ENCODE assay signal across 26 mouse cellular contexts in genomic region chr7:65681166-65681565, GRCm38 (mm10). TPM values are rescaled to one million over a fixed set of nuclear protein-coding genes. Genes with fewer than 3 reads are reported as not detected.
A peak's percentile ranks its signal among the peaks of the same experiment; 100 is the strongest.
DNase-seq lines count a peak whose midpoint lies in the region; ATAC-seq and TF ChIP-seq lines count a peak whose summit lies in the region.
"Had no signal": no experiment of that assay in that cellular context is flagged by ENCODE, and none has a peak within 500 bp of the region (broad histone marks: within the 10 kb centered on the region; RNA-seq: fewer than 3 reads in every experiment).

No protein-coding gene starts in this region.

- H3K9me3 ChIP-seq in lung, postnatal 0 days (ENCODE audit: low read length) = no peaks in the 10 kb centered on the region
- no peaks in the 10 kb centered on the region for H3K9me3 ChIP-seq in forebrain, embryonic 13.5 days (replicated peaks)
- H3K9me3 ChIP-seq: embryonic facial prominence, embryonic 13.5 days; embryonic facial prominence, embryonic 15.5 days; G1E had no signal

- DNase-seq in frontal cortex, postnatal 25 days (ENCODE audit: low spot score in 2 of 2) = no peak
- DNase-seq in lung, postnatal 0 days (ENCODE audit: low spot score) = peak; percentile 46
- DNase-seq in lung, postnatal 25 days (ENCODE audit: low spot score) = no peak
- DNase-seq in NIH3T3 (ENCODE audit: low read depth) = peak; percentile 55
- peak; percentile 49 for DNase-seq in fibroblast of lung, adult 2 months (ENCODE audit: low read depth)
- no peak for DNase-seq in urinary bladder, postnatal 10 days (ENCODE audit: low spot score)
- DNase-seq: adrenal gland, adult 2 months; adrenal gland, postnatal 10 days; B cell, adult 2 months; cerebellum, adult 11 months; cerebellum, adult 18-20 months; cerebellum, adult 8-10 months; cerebellum, adult 9-11 months; cerebellum, postnatal 14 days; cerebellum, postnatal 36 days; embryo, embryonic 11 days had no signal

- H3K4me1 ChIP-seq in lung, postnatal 0 days (ENCODE audit: insufficient read depth, low read depth, low read length) = no peaks in the 10 kb centered on the region
- no peaks in the 10 kb centered on the region for H3K4me1 ChIP-seq in forebrain, embryonic 13.5 days
- H3K4me1 ChIP-seq: embryonic facial prominence, embryonic 13.5 days; embryonic facial prominence, embryonic 15.5 days had no signal

- no peaks in the 10 kb centered on the region for H3K36me3 ChIP-seq in lung, postnatal 0 days (ENCODE audit: insufficient read depth, low read length)
- H3K36me3 ChIP-seq in forebrain, embryonic 13.5 days (ENCODE audit: poor library complexity, severe bottlenecking) = peaks cover 13% of the 10 kb centered on the region; the same call in 1 of the 2 replicates

- H3K27ac ChIP-seq in lung, postnatal 0 days (ENCODE audit: low read length) = no peak overlapping the region
- H3K27ac ChIP-seq in forebrain, embryonic 13.5 days = no peak overlapping the region
- H3K27ac ChIP-seq: embryonic facial prominence, embryonic 13.5 days; embryonic facial prominence, embryonic 15.5 days had no signal

- WGBS in lung, postnatal 0 days = 41% methylated on average over 5 of the region's 5 CpGs
- 80% methylated on average over 5 of the region's 5 CpGs for WGBS in forebrain, embryonic 13.5 days

- no peak for TF ChIP-seq EP300 in lung, postnatal 0 days (IDR thresholded peaks at IDR 0.05)

- H3K27me3 ChIP-seq in lung, postnatal 0 days (replicated peaks; ENCODE audit: insufficient read depth, low read length) = no peaks in the 10 kb centered on the region
- H3K27me3 ChIP-seq in forebrain, embryonic 13.5 days = no peaks in the 10 kb centered on the region
- H3K27me3 ChIP-seq: CH12.LX; embryonic facial prominence, embryonic 13.5 days; embryonic facial prominence, embryonic 15.5 days had no signal

- ATAC-seq in frontal cortex, adult (ENCODE audit: low TSS enrichment) = peak; percentile 55; the same call in 1 of the 2 replicates
- ATAC-seq in lung, postnatal 0 days = no peak
- no peak for ATAC-seq in forebrain, embryonic 13.5 days
- ATAC-seq: CD4-positive, CD25-positive, alpha-beta regulatory T cell, adult 4 months; forebrain, embryonic 14.5 days; forebrain, embryonic 16.5 days had no signal

- H3K9ac ChIP-seq in lung, postnatal 0 days (replicated peaks; ENCODE audit: low read depth) = no peak overlapping the region
- no peak overlapping the region for H3K9ac ChIP-seq in forebrain, embryonic 13.5 days
- H3K9ac ChIP-seq: embryonic facial prominence, embryonic 13.5 days; embryonic facial prominence, embryonic 15.5 days had no signal

- H3K4me2 ChIP-seq in lung, postnatal 0 days (replicated peaks; ENCODE audit: low read depth, low read length) = no peak overlapping the region
- H3K4me2 ChIP-seq in forebrain, embryonic 13.5 days = no peak overlapping the region
- H3K4me2 ChIP-seq: embryonic facial prominence, embryonic 13.5 days; embryonic facial prominence, embryonic 15.5 days had no signal

- no peak overlapping the region for H3K4me3 ChIP-seq in lung, postnatal 0 days (ENCODE audit: low read depth, low read length)
- H3K4me3 ChIP-seq in forebrain, embryonic 13.5 days = no peak overlapping the region
- H3K4me3 ChIP-seq: embryonic facial prominence, embryonic 13.5 days; embryonic facial prominence, embryonic 15.5 days; erythroblast, embryonic 14.5 days had no signal

- no peak for TF ChIP-seq CTCF in lung, postnatal 0 days (IDR thresholded peaks at IDR 0.05)

RNA-seq across cellular contexts. Expression of gene Tm2d3, which starts 9.8 kb away (rescaled TPM):
- polyA plus RNA-seq in lung, postnatal 0 days (2015; fragmentation: Nextera tagmentation; extraction: Ambion mirVana) = 65.4 and 69.8 TPM in 2 replicates
- 80.9 and 84.7 TPM in 2 replicates for polyA plus RNA-seq in forebrain, embryonic 13.5 days (2015; fragmentation: Nextera tagmentation; extraction: Ambion mirVana)

RNA-seq across cellular contexts. Expression of gene Tarsl2, which starts 36.5 kb away (rescaled TPM):
- 3.3 and 3.7 TPM in 2 replicates for polyA plus RNA-seq in lung, postnatal 0 days (2015; fragmentation: Nextera tagmentation; extraction: Ambion mirVana)
- polyA plus RNA-seq in forebrain, embryonic 13.5 days (2015; fragmentation: Nextera tagmentation; extraction: Ambion mirVana) = 11.1 and 11.6 TPM in 2 replicates

Comparison
In these comparisons a context has a peak if more than half of its experiments do, and no peak if none do; other contexts are left out.
1. DNase-seq: peak in lung, postnatal 0 days (single experiment), NIH3T3 (single experiment) and fibroblast of lung, adult 2 months (single experiment); none in frontal cortex, postnatal 25 days (0 of 2), lung, postnatal 25 days (single experiment) and urinary bladder, postnatal 10 days (single experiment).